Mouse (Mus musculus): ENCODE measurements around the gene Igfbp5.

Gene Igfbp5

DNA sequence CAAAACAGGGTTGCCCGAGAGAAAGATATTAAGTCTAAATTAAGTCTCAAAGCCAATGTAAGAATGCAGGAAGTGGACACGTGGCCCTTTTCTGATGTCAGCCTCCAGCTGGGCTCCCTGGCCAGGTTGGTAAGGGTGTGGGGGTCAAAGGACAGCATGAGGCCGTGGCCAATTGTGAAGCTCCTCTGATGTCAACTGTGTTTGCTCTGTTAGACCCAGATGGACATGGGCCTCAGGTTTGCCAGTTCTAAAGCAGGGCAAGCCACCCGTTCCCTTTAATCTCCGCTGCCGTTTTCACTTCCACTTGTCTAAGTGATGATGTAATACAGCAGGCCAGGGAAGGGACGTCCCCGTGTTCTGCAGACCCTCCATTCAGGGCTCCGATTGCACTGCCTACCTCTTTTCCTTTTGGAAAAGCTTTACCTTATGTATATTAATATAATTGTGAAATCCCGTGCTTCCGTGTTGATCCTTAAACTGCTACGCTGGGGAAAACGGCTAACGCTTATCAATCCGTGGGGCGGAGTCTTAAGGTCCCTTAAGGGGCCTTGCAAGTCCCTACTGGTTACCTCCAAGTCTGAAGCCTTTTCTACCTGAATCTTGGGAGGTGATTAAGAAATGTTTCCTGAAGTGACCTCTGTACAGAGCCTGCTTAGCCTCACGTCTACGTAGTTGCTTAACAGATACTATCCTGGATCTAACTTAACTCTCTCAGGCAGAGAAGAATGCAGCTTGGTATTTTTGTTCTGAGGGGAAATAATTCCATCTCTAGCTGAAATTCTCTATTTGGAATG lies 31.8 kb downstream of the Igfbp5 start:
- DNase-seq (ENCODE audit: low read depth, low spot score) = no peak

DNA sequence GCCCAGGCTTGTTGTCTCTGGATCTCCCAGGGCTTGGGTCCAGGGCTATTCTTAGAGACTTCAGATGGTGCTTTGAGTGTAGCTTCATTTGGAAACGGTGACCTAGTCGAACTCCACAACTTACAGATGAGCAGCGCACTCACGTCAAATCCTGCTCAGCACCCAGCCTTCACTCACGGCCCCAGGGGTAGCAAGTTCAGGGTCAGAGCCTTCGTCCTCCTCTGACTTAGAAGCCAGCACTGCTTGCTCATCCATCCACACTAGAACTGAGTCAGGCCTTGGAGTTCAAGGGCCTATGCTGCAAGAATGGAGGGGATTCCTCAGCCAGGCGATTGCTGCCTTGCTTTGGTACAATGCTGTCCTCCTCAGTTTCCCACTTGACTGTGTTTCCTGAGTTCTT lies 34.9 kb downstream of the Igfbp5 start:
- no peak for DNase-seq (ENCODE audit: low read depth, low spot score)

DNA sequence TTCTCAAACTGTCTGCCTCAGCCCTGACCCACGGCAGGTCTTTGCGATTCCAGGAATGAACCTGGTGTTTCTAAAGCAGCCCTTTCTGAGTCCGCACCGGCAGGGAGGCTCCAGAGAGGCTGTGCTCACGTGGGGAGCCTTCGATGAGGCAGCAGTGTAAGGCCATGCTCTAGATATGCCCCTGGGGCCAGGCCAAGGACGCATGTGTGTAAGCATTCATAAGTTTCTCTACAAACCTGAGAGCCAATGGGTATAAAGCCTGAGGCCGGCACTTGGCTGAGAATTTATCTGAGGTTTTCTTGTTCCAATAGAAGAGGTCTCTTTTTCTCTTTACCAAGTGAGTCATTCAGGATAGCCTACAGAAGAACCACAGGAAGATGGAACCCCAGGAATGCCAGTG lies 35.3 kb downstream of the Igfbp5 start:
- DNase-seq (ENCODE audit: low read depth, low spot score) = no peak

DNA sequence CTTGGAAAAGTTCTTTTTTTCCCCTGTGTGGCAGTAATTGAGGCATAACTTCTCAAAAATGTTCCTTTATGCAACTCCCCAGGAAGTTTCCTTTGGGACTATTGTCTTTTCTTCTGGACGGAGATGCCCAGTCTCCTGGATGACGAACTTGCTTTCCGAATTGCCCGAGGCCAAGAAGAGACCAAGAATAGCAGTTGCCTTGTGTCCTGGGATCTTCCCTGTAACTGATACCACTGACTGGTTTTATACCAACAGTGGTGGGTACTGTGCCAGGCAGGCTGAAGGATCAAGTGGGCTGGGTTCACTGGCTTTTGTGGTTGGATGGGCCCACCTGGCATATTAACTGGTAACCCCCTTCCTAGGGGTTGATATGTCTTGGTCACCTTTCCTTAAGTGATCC lies 41.1 kb downstream of the Igfbp5 start:
- no peak for DNase-seq (ENCODE audit: low read depth, low spot score)

DNA sequence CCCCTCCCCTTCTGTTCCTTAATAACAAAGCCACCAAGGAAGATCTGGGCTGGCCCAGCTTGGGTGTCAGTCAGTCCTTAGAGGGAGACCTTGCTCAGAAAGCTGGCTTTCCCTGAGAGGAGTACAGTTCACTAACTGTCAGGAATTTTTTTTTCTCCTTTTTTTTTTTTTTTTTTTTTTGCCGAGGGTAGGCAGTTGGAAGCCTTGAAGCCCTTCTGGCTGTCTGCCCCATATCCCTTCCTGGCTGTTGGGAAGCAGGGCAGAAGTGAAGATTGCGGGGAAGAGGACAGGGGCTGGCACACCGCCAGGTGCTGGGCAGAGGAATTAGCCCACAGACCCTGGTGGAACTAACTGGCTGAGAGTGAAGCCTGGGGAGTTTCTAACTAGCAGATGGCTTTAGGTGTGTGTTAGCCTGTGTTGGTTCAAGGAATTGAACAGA lies 42.0 kb downstream of the Igfbp5 start:
- no peak for DNase-seq (ENCODE audit: low read depth, low spot score)

DNA sequence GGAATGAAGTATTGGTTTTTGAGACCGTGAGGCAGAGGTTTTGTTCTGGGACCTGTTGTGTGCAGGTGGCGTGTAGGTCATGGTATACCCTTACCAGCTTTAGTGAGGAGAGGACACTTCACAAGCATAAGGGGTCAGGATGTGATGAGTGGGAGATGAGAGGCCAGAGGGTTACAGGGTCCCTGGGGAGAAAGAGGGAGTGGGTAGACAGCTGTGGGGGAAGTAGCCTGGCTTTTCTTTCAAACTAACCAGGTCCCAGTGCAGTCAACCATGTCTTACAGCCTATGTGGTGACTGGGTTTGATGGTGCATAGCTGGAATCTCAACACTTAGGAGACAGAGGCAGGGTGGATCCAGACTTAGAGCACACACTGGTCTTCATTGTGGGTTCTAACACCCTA lies 44.2 kb downstream of the Igfbp5 start:
- no peak for DNase-seq (ENCODE audit: low read depth, low spot score)

DNA sequence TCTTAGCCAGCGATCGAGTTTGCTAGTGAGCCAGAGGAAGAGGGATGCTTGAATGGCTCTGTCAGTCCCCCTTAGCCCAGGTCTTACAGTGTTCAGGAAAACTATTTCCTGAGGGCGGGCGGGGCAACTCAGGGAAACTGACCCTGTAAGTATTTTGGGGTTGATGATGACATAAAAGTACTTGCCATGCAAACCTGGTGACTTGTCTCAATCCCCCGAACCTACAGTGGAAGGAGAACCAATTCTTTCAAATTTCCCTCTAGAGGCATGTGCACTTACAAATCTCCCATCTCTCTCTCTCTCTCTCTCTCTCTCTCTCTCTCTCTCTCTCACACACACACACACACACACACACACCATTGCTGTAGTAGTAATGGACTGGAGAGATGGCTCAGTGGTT lies 45.8 kb downstream of the Igfbp5 start:
- DNase-seq (ENCODE audit: low read depth, low spot score) = no peak

DNA sequence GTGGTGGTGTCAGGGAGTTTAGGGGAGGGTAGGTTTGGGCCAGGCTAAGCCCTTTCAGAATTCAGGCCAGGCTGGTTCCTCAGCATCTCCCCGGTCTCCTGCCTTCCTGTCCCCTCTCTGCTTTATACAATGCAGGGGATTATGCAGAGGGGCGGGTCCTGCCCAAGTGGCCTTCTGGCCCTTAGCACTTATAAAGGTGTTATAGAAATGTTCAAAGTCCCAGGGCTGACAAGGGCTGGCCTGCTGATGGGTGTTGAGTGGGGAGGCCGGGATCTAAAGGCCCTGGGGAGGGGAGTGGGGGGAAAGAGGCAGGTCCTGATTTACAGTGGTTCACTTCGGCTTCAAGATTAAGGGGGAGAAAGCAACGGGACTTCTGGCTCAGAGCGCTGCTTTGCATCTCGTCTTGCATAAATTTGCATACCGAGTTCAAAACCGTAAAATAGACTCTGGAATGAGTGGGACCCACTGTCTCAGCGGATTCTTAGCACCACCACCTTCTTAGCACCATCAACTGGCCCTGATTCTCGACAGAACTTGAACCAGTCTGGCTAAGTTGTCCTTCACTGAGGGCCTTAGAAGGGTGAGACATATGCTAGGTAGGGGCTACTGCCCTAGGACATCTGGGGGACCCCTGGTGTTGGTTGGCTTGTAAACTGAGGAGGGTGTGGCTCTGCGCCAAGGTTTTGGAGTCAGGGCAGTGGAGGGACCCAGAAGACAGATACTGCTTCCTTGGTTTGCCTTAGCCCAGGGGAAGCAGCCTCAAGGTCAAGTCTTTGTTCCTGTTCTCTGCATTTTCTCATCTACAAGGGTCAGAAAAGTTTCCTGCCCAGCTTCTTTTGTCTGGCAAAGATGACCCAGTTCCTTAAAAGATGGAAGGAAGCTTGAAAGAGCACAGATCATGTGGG lies 47.0 kb downstream of the Igfbp5 start:
- DNase-seq (ENCODE audit: low read depth, low spot score) = no peak

DNA sequence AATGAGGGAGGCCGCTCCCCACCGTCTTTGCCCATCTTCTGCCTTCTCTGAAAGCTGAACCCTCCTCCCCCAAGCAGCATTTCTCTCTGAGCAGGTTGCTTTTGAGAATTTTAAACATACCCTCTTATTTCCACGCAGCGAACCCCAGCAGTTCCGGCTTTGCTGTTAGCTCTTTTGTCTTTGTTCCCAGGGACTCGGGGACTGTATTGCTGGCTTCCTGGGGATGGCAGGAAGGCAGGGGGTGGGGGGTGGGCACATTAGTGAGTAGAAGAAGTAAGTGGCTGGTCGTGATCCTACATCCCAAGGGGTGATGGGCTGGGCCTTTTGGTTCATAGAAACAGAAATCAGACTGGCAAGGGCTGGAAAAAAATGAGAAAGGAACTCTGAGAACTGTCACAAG lies 47.8 kb downstream of the Igfbp5 start:
- DNase-seq (ENCODE audit: low read depth, low spot score) = no peak

DNA sequence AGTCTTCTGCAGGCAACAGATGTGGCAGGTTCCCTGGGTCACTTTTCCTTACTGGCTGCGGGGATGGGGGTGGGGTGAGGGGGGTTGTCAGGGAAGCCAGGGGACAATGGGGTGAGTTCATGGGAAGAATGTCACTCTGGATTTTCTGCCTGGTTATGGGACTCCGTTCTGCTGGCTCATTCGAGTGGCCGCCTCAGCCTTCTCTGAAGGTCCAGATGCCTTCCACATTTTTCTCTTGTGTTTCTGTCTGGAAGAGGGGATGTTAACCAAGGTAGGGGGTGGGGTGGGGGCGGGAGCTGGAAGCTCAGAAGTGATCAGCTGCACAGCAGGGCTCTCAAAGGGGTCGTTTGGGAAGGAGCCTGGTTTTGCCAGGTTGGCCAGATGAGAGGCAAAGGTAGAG lies 48.2 kb downstream of the Igfbp5 start:
- peak; percentile 48 for DNase-seq (ENCODE audit: low read depth, low spot score)

DNA sequence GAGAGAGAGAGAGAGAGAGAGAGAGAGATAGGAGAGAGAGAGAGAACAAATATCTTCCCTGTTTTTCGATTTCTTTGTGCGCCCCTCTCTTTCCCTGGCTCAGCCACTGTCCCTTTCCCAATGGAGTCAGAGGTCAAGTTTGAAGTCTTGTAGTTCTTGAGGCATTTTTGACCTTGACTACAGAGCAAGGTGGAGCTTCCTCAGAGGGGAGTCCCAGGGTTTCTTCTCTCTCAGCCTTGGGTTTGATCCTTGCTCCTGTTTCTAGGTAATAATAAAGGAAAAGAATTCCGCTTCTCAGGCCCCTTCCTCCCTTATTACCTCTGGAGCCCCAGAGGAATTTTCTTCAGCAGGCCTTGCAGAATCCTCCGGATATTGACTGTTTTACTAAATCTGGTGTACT lies 48.8 kb downstream of the Igfbp5 start:
- DNase-seq (ENCODE audit: low read depth, low spot score) = no peak

DNA sequence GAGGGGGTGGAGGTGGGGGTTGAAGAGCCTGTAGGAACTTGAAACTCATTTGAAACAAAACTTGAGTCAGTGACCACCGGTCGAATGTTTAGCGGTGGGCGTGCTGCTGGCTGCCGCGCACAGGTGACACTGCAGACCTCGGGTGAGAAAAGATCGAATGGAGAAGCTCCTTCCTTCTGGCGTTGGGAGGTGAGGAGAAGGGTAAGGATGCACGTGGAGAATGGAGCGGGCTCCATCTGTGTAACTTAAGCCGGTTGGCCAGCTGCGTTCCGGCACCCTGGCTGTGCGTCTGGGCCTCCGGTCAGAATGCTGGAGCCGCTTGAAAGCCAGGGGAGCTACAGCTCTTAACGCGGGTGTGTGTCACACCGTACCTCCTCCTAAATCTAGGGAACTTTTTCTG lies 49.4 kb downstream of the Igfbp5 start:
- DNase-seq (ENCODE audit: low read depth, low spot score) = peak; percentile 63

DNA sequence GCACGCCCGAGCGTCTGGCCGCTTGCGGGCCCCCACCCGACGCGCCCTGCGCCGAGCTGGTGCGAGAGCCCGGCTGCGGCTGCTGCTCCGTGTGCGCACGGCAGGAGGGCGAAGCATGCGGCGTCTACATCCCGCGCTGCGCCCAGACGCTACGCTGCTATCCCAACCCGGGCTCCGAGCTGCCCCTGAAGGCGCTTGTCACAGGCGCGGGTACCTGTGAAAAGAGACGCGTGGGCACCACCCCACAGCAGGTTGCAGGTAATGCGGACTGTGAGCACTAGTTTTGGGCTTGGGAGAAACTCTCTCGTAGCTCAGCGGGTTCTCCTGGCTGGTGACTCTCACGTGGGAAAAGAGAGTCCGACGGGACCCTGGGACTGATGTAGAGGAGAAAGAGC lies 50.0 kb downstream of the Igfbp5 start:
- no peak for DNase-seq (ENCODE audit: low read depth, low spot score)

DNA sequence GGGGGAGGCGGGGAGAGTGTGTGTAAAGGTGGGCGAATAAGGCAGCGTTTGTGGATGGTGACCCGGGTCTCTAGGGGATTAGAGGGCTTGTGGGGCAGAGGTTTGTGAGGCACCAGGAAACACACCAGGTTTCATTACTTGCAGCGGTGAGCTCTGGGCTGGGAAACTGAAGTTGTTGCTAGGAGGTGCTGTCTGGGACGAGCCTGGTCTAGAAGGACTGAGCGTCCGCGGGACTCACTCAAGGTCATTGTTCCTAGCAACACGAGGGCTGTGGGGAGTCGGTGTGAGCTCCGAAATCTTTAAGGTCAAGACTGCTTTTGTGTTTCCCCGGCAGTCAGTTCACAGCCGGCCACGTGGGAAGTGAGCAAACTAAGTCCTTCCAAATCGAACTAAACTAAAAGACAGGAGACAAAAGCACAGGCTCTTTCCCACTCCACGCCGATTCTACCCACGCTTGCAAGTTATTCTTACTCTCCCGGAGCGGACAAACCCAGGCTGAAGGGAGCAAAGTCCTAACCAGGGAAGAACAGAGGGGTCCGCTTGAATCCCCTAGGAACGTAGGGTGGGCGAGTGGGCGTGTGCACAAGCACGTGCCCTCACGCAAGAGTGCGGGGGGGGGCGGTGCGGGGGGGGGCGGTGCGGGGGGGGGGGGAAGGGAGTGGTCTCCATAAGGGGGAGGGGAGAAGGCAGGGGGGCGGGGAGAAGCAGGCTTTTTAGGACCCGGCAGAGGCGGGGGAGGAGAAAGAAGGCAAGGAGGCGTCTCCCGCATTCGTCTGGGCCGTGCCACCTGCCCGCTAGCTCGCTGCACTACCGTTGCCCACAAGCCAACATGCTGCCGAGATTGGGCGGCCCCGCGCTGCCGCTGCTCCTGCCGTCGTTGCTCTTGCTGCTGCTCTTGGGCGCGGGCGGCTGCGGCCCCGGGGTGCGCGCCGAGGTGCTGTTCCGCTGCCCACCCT lies 50.7 kb downstream of the Igfbp5 start, which contains the start of gene Igfbp2:
TSS of gene Igfbp2 (plus strand) at position 753 of the 956 bp plus-strand sequence.
- DNase-seq (ENCODE audit: low read depth, low spot score) = peak; percentile 73

DNA sequence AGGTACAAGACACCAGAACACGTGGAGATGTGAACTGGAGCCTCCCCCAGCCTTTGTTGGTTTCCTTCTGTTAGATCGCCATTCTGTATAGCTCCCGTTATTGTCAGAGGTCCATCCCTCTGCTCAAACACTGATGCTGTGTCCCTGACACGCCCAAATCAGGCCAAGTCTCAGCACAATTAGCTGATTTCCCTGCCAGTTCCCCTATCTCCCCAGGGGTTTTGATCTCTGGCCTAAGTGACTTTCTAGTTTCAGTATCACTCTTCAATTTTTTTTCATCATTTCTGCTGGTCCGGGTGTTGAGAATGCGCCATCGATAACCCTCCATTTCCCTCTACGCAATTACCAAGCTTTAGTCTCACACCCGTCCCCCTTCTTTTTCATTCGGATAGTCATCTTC lies 51.8 kb downstream of the Igfbp5 start:
- DNase-seq (ENCODE audit: low read depth, low spot score) = no peak

DNA sequence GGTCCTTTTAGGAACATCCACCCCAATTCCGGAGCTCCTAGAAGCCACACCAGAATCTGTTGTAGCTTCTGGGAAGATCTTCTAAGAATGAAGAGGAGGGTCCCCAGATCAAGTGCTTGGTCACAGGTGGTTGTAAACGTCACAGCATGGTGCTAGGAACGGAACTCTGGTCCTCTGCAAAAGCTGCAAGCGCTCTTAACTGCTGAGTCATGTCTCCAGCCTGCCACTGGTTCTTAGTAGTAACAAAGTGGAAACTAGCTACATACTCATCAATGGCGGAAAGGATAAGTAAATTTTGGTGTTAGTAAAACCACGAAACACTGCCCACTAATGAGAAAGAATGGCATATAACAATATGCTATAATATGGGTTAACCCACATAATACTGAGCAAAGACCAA lies 54.7 kb downstream of the Igfbp5 start:
- DNase-seq (ENCODE audit: low read depth, low spot score) = no peak

DNA sequence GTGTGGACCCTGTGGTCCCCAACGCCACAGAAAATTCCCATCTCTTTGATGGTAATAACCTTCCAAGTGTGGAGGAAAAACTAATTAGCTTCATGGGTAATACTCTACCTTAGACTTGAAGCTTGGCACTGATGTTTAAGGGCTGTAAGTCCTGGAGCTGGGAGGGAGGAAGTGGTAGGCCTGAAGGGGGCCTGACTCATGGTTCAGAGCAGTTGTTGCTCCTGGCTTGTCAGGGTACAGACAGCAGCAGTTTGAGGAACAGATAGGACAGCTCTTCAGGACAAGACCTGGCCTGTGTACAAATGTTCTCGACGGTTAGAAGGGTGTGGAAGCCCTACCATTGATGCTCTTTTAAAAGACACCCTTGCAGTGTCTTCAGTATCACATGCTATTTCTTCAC lies 59.1 kb downstream of the Igfbp5 start:
- DNase-seq (ENCODE audit: low read depth, low spot score) = no peak

DNA sequence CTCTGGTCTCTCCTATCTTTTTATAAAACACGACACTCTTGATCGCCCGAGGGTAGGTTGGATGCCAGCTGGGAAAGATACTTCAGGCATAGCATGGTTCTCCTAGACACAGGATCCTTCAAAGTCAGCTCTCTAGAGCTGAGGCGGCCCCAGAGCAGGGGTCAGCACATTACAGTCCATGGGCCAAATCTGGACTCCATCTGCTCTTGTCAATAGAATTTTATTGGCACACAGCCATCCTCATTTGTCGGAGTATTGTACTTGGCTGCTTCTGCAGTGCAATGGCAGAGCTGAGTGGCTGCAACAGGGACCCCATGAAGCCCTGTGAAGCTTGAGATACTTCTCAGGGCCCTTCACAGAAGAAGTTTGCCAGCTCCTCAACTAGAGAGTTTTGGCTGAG lies 59.5 kb downstream of the Igfbp5 start:
- DNase-seq (ENCODE audit: low read depth, low spot score) = no peak

DNA sequence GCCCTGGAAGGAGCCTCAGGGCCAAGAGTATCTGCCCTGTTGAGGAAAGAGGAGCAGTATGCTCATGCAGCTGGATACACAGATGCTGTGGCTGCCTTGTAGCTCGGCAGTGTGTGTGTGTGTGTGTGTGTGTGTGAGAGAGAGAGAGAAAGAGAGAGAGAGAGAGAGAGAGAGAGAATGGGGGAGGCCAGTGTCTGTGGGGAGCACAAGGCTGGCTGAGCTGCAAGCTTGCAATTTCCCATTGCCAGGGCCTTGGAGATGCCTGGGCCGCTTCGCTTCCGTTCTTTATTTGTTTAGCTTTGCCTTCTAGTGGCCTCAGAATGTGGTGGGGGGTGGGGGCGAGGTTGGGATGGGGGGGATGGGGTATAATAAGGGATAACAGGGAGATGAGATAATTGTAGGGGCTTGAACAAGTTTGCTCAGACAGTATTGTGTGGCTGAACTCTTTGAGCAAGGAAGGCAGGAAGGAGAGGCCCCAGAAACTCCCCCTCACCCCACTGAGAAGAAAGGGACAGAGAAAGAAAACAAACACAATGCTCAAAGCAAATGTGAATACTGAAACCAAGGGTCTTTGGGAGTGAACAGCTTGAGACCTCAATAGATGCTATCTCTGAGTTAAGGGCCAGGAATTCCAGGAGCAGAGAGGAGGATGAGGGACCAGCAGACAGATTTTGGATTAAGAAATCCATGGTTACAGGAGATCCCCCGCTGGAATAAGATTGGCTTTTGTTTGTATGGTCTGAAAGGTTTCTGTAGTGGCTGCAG lies 60.9 kb downstream of the Igfbp5 start:
- no peak for DNase-seq (ENCODE audit: low read depth, low spot score)

DNA sequence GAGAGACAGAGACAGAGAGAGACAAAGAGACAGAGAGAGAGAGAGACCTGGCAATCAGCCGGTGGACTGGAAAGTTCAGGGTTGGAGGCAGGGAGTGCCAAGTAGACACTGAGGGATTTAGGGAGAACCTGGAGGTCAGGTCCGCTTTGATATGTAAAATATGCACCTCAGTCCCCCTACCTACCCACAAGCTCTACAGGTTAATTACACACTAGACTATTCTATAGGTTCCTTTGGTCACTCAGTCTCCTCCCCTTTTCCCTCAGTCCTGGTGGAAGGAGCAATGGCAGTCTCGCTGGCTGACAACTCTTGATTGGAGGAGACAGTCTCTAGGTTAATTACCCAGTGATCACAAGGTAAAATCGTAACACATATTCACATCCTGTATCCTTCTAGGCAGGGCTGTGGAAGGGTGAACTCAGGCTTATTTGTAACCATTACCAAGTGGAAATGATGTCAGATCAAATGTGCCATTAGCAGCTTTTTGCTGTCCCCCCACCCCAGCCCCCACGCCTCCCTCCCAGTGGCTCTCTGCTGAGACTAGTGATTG lies 61.5 kb downstream of the Igfbp5 start:
- DNase-seq (ENCODE audit: low read depth, low spot score) = no peak

DNA sequence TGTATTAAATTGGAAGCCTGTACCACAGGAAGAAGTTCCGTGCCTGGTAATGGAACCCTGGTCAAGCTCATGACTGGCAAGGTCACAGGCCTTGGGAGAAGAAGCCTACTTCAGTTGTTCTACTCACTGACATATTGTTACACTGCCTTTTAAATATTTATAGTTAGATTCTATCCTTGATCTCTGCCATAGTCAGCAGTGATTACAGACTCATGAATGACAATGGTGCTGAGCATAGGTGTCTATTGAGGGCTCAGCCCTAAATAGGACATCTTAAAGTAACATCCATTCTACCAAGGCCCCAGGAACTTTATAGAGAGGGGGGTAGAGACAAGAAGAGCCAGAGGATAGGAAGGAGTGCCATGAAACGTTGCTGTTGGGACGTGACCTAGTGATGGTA lies 63.6 kb downstream of the Igfbp5 start:
- DNase-seq (ENCODE audit: low read depth, low spot score) = no peak
